Mouse (Mus musculus) liver, adult 2 months (tissue): ENCODE measurements around the gene Nat9. TPM values are rescaled to one million over a fixed set of nuclear protein-coding genes. Genes with fewer than 3 reads are reported as not detected.
A peak's percentile ranks its signal among the peaks of the same experiment; 100 is the strongest.

ENCODE experiments used
- DNase-seq: peaks from one replicate; pipeline ENCODE4 v3.0.0-alpha.2; 2011; ENCODE audit warnings: low read depth, low spot score; ENCODE audit errors: extremely low read depth
- H3K27ac ChIP-seq: fragments of 200-500 bp; replicated peaks from 2 replicates; pipeline ENCODE4 v1.5.1; 2012; ENCODE audit warnings: low read depth, mild to moderate bottlenecking, control low read depth, inconsistent platforms, low read length; ENCODE audit not compliant: insufficient read depth
- H3K27me3 ChIP-seq: fragments of 200-500 bp; 2 replicates; pipeline ENCODE4 v1.6.1; 2012; ENCODE audit warnings: mild to moderate bottlenecking, moderate library complexity, low read length, inconsistent platforms; ENCODE audit not compliant: control insufficient read depth, insufficient read depth
- H3K36me3 ChIP-seq: fragments of 200-500 bp; 2 replicates; pipeline ENCODE4 v1.6.1; 2012; ENCODE audit warnings: low read length, inconsistent platforms; ENCODE audit not compliant: control insufficient read depth, insufficient read depth
- H3K4me1 ChIP-seq: fragments of 200-500 bp; 2 replicates; pipeline ENCODE4 v1.6.1; 2011; ENCODE audit warnings: low read length; ENCODE audit not compliant: control insufficient read depth, insufficient read depth
- H3K4me3 ChIP-seq: fragments of 200-500 bp; 2 replicates; pipeline ENCODE4 v1.5.1; 2011; ENCODE audit warnings: low read depth, mild to moderate bottlenecking, control low read depth, low read length, moderate library complexity; ENCODE audit not compliant: insufficient read depth
- H3K79me2 ChIP-seq: fragments of 200-500 bp; 2 replicates; pipeline ENCODE4 v1.6.1; 2012; ENCODE audit warnings: inconsistent platforms, mild to moderate bottlenecking, low read length, moderate library complexity; ENCODE audit not compliant: control insufficient read depth, insufficient read depth
- H3K9ac ChIP-seq: fragments of 200-500 bp; 2 replicates; pipeline ENCODE4 v1.6.1; 2012; ENCODE audit warnings: low read depth, mild to moderate bottlenecking, control low read depth, inconsistent platforms, low read length
- CTCF ChIP-seq: fragments of 200-500 bp; IDR thresholded peaks from 2 replicates; pipeline ENCODE4 v1.5.1; 2011; ENCODE audit warnings: low read depth, low read length, control low read depth
- POLR2A ChIP-seq: fragments of 200-500 bp; IDR thresholded peaks from 2 replicates; pipeline ENCODE4 v1.6.1; 2011; ENCODE audit warnings: low read length, control low read depth; ENCODE audit not compliant: insufficient read depth; ENCODE audit errors: extremely low read depth
- WGBS: fragments of 180-500 bp; shearing (Covaris S2); methylation state at CpG from one replicate; pipeline ENCODE4 v1.1.7; 2018; 5-methylcytosine and 5-hydroxymethylcytosine counted together
- polyA plus RNA-seq: library from polyadenylated mRNA; depleted of rRNA; stranded (reverse); fragments of >200 nt; gene quantifications from 2 replicates; pipeline ENCODE4 v1.2.3, GENCODE M21; 2012
- total RNA-seq: library from RNA; depleted of rRNA; stranded (reverse); fragments of >200 nt; gene quantifications from 2 replicates; pipeline ENCODE4 v1.2.3, GENCODE M21; 2014

Nat9 gene
- total and polyA plus RNA-seq, 2 experiments = 28.7 to 43.7 TPM

GRCm38 (mm10) chr11:115179191-115179590 is 8.5 kb downstream of the Nat9 start:
- H3K36me3 ChIP-seq = peaks cover 18% of the 10 kb centered on the region

DNA sequence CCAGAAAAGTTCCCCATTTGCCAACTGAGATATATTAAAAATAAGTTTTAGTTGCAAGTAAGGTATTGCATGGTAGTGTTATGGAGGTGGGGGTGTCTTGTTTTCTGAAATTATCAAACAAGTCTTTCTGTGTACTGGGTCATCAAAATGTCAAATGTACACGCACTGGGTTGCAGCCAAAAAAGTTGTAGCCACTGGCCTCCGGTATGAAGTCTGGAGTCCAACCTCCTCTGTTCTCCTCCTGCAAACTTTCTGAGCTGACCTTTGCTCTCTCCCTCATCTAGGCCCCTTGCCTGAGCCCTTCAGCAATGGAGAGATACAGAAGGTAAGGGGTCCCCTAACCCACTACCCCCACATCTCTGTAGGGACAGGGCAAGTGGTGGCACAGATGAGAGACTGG is 8.9 kb downstream of the Nat9 start:
- Histone ChIP-seq H3K27ac (peak overlapping the region; percentile 97), H3K79me2 (peaks cover 14% of the 10 kb centered on the region), H3K4me1 (peaks cover 54% of the 10 kb centered on the region), H3K36me3 (peaks cover 18% of the 10 kb centered on the region), H3K9ac (peak overlapping the region; percentile 64), H3K27me3 (no peaks in the 10 kb centered on the region), H3K4me3 (no peak overlapping the region)
- no peak for TF ChIP-seq POLR2A
- TF ChIP-seq CTCF = no peak
- peak; percentile 92 for DNase-seq
- 30% methylated on average over 2 of the region's 2 CpGs for WGBS

More at GRCm38 (mm10) chr11:115179191-115179590, 8.5 kb downstream of the Nat9 start:
- Histone ChIP-seq H3K4me3 (no peak overlapping the region), H3K9ac (peak overlapping the region; percentile 7), H3K27me3 (no peaks in the 10 kb centered on the region), H3K4me1 (peaks cover 50% of the 10 kb centered on the region), H3K79me2 (peaks cover 10% of the 10 kb centered on the region), H3K27ac (peak overlapping the region; percentile 85)
- 24% methylated on average over 6 of the region's 6 CpGs for WGBS
- DNase-seq = no peak
- TF ChIP-seq POLR2A (no peak), CTCF (no peak)

GRCm38 (mm10) chr11:115177559-115178195 is 10.0 kb downstream of the Nat9 start:
- Histone ChIP-seq H3K4me1 (peaks cover 62% of the 10 kb centered on the region), H3K27me3 (no peaks in the 10 kb centered on the region), H3K9ac (peak overlapping the region; percentile 64), H3K4me3 (peak overlapping the region; percentile 49), H3K36me3 (peaks cover 18% of the 10 kb centered on the region), H3K27ac (peak overlapping the region; percentile 97), H3K79me2 (peaks cover 21% of the 10 kb centered on the region)
- TF ChIP-seq CTCF (no peak), POLR2A (no peak)
- 17% methylated on average over 10 of the region's 10 CpGs for WGBS
- DNase-seq = peak; percentile 92

DNA sequence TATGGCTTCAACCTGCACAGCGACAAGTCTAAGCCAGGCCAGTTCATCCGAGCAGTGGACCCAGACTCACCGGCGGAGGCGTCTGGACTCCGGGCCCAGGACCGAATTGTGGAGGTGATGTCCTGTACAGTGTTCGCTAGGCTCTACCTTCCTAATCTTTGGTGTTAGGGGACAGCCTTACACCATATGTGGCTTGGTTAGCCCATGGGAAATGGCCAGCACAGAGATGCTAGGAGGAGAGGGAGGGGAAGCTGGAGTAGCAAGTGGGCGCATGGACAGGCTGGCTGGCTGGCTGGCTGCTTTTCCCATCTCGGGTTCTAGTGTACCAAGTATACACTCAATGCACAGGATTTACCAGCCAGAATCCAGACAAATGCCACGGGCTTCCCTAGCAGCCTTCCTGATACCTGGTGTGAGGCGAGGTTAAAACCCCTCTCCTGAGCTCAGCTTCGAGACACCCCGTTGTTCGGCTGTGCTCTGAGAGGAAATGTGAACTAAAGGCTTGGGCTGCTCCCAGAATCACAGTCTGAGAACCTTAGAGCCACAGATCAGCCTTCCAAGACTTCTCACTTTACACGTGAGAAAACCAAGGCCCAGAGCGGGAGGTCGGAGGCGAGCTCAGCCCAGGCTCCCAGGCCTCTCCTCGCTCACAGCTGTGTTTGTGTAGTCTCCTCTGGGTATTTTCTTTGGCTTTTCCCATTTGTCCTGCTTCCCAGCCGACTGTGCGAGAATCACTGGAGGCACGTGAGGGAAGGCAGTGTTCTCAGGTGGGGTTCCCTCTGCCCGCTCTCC is 11.1 kb downstream of the Nat9 start:
- peaks cover 15% of the 10 kb centered on the region for H3K36me3 ChIP-seq
- H3K27me3 ChIP-seq = no peaks in the 10 kb centered on the region
- H3K4me3 ChIP-seq = no peak overlapping the region
- no peak for TF ChIP-seq CTCF
- no peak for TF ChIP-seq POLR2A
- no peak for DNase-seq
- H3K27ac ChIP-seq = peak overlapping the region; percentile 97
- H3K9ac ChIP-seq = peak overlapping the region; percentile 47; the same call in 1 of the 2 replicates
- H3K79me2 ChIP-seq = peaks cover 27% of the 10 kb centered on the region
- H3K4me1 ChIP-seq = peaks cover 72% of the 10 kb centered on the region
- WGBS = 72% methylated on average over 24 of the region's 24 CpGs

- DNase-seq = no peak
- Histone ChIP-seq H3K4me1 (peaks cover 75% of the 10 kb centered on the region), H3K4me3 (no peak overlapping the region), H3K27me3 (no peaks in the 10 kb centered on the region), H3K79me2 (peaks cover 39% of the 10 kb centered on the region), H3K9ac (peak overlapping the region; percentile 22), H3K27ac (peak overlapping the region; percentile 53), H3K36me3 (no peaks in the 10 kb centered on the region; the same call in none of the 2 replicates)
- no peak for TF ChIP-seq POLR2A
- no peak for TF ChIP-seq CTCF
- 51% methylated on average over 16 of the region's 16 CpGs for WGBS
These were observed 13.9 kb downstream of the Nat9 start for GRCm38 (mm10) chr11:115173549-115174339.
